In genomic region chr2:32852156-32852555, GRCm38 (mm10) we compare ENCODE assay signal across 8 mouse cellular contexts. TPM values are rescaled to one million over a fixed set of nuclear protein-coding genes. Genes with fewer than 3 reads are reported as not detected.
DNase-seq lines count a peak whose midpoint lies in the region; ATAC-seq and TF ChIP-seq lines count a peak whose summit lies in the region.

No protein-coding gene starts in this region.

- 0 out of 2 replicates have a peak overlapping the region, but pooled peaks have one; percentile 20 for H3K4me2 ChIP-seq in embryonic facial prominence, embryonic 14.5 days (ENCODE audit: low read depth, low read length)
- H3K4me2 ChIP-seq in intestine, embryonic 15.5 days (replicated peaks): peak overlapping the region; percentile 44
- H3K4me2 ChIP-seq in midbrain, postnatal 0 days (ENCODE audit: low read depth, low read length, poor library complexity, severe bottlenecking): peak overlapping the region; percentile 52

- peaks cover 14% of the 10 kb centered on the region for H3K27me3 ChIP-seq in E14TG2a.4 (ENCODE audit: insufficient read depth, low read length)
- H3K27me3 ChIP-seq in embryonic facial prominence, embryonic 14.5 days (replicated peaks; ENCODE audit: control insufficient read depth, insufficient read depth, low read length): peaks cover 6% of the 10 kb centered on the region
- 0 out of 2 replicates have a peak, but pooled peaks cover 7% of the 10 kb centered on the region for H3K27me3 ChIP-seq in intestine, embryonic 15.5 days (replicated peaks)
- peaks cover 29% of the 10 kb centered on the region for H3K27me3 ChIP-seq in limb, embryonic 10.5 days (ENCODE audit: low read depth, poor library complexity, severe bottlenecking)
- no peaks in the 10 kb centered on the region for H3K27me3 ChIP-seq in midbrain, postnatal 0 days (ENCODE audit: insufficient read depth, low read length)

- peak; percentile 34 for TF ChIP-seq CTCF in E14TG2a.4 (conservative IDR thresholded peaks at IDR 0.05; ENCODE audit: low read length)
- TF ChIP-seq CTCF in midbrain, postnatal 0 days (IDR thresholded peaks at IDR 0.05): peak; percentile 79

- peak overlapping the region; percentile 53 for H3K4me3 ChIP-seq in E14TG2a.4 (replicated peaks; ENCODE audit: low read length)
- no peak overlapping the region for H3K4me3 ChIP-seq in embryonic facial prominence, embryonic 14.5 days (ENCODE audit: low read depth, low read length)
- H3K4me3 ChIP-seq in intestine, embryonic 15.5 days (replicated peaks): no peak overlapping the region
- peak overlapping the region; percentile 26; the same call in 1 of the 2 replicates for H3K4me3 ChIP-seq in limb, embryonic 10.5 days
- peak overlapping the region; percentile 19; the same call in 1 of the 2 replicates for H3K4me3 ChIP-seq in midbrain, postnatal 0 days (ENCODE audit: low read depth, low read length)

- peak; percentile 38 for ATAC-seq in embryonic facial prominence, embryonic 14.5 days (ENCODE audit: low read depth)
- peak; percentile 61 for ATAC-seq in intestine, embryonic 15.5 days
- ATAC-seq in midbrain, postnatal 0 days (ENCODE audit: low FRiP score): peak; percentile 58; the same call in 1 of the 2 replicates
- ATAC-seq in monocyte, adult 5-6 weeks (replicated peaks; ENCODE audit: insufficient number of reproducible peaks, low FRiP score, low TSS enrichment, poor library complexity, severe bottlenecking): no peak

- no peak overlapping the region for H3K27ac ChIP-seq in embryonic facial prominence, embryonic 14.5 days (replicated peaks; ENCODE audit: low read depth, low read length)
- H3K27ac ChIP-seq in intestine, embryonic 15.5 days: no peak overlapping the region
- no peak overlapping the region for H3K27ac ChIP-seq in limb, embryonic 10.5 days
- no peak overlapping the region for H3K27ac ChIP-seq in midbrain, postnatal 0 days (ENCODE audit: low read depth, low read length)

- no peak overlapping the region for H3K9ac ChIP-seq in embryonic facial prominence, embryonic 14.5 days (ENCODE audit: low read depth, low read length)
- no peak overlapping the region for H3K9ac ChIP-seq in intestine, embryonic 15.5 days
- H3K9ac ChIP-seq in midbrain, postnatal 0 days (replicated peaks; ENCODE audit: low read length, poor library complexity, severe bottlenecking): no peak overlapping the region

- H3K4me1 ChIP-seq in E14TG2a.4 (replicated peaks; ENCODE audit: low read depth, low read length): peaks cover 45% of the 10 kb centered on the region
- 0 out of 2 replicates have a peak, but pooled peaks cover 2% of the 10 kb centered on the region for H3K4me1 ChIP-seq in embryonic facial prominence, embryonic 14.5 days (ENCODE audit: control insufficient read depth, insufficient read depth, low read length)
- no peaks in the 10 kb centered on the region for H3K4me1 ChIP-seq in intestine, embryonic 15.5 days (replicated peaks)
- H3K4me1 ChIP-seq in limb, embryonic 10.5 days: peaks cover 15% of the 10 kb centered on the region
- no peaks in the 10 kb centered on the region for H3K4me1 ChIP-seq in midbrain, postnatal 0 days (ENCODE audit: insufficient read depth, low read length)

- peaks cover 8% of the 10 kb centered on the region for H3K36me3 ChIP-seq in E14TG2a.4 (ENCODE audit: insufficient read depth, low read length)
- H3K36me3 ChIP-seq in embryonic facial prominence, embryonic 14.5 days (ENCODE audit: control insufficient read depth, insufficient read depth, low read length): no peaks in the 10 kb centered on the region
- H3K36me3 ChIP-seq in intestine, embryonic 15.5 days: no peaks in the 10 kb centered on the region
- H3K36me3 ChIP-seq in limb, embryonic 10.5 days: no peaks in the 10 kb centered on the region
- H3K36me3 ChIP-seq in midbrain, postnatal 0 days (ENCODE audit: insufficient read depth, low read length): no peaks in the 10 kb centered on the region

- WGBS in embryonic facial prominence, embryonic 14.5 days: 1% methylated on average over 19 of the region's 20 CpGs
- WGBS in intestine, embryonic 15.5 days: 1% methylated on average over 20 of the region's 20 CpGs
- 3% methylated on average over 20 of the region's 20 CpGs for WGBS in limb, embryonic 10.5 days
- 2% methylated on average over 20 of the region's 20 CpGs for WGBS in midbrain, postnatal 0 days

- peak; percentile 33 for DNase-seq in T-cell, adult 2 months (ENCODE audit: low spot score)
- peak; percentile 74 for DNase-seq in embryonic facial prominence, embryonic 14.5 days (ENCODE audit: low spot score)
- DNase-seq in limb, embryonic 10.5 days (ENCODE audit: low spot score): peak; percentile 64
- peak; percentile 85 for DNase-seq in midbrain, postnatal 0 days (ENCODE audit: low spot score)
- DNase-seq in thymus, adult 18-20 months: peak; percentile 29 to 33

- H3K9me3 ChIP-seq in E14TG2a.4 (ENCODE audit: low read length): no peaks in the 10 kb centered on the region
- no peaks in the 10 kb centered on the region for H3K9me3 ChIP-seq in embryonic facial prominence, embryonic 14.5 days (ENCODE audit: control insufficient read depth, low read length)
- H3K9me3 ChIP-seq in intestine, embryonic 15.5 days: no peaks in the 10 kb centered on the region
- H3K9me3 ChIP-seq in limb, embryonic 10.5 days (replicated peaks): no peaks in the 10 kb centered on the region
- H3K9me3 ChIP-seq in midbrain, postnatal 0 days (ENCODE audit: low read length): no peaks in the 10 kb centered on the region

RNA-seq across cellular contexts. Expression of gene Stxbp1, which starts 5.1 kb away (rescaled TPM):
- 26.8 and 29.7 TPM in 2 replicates for polyA plus RNA-seq in embryonic facial prominence, embryonic 14.5 days (2014; fragmentation: Nextera tagmentation; extraction: Ambion mirVana)
- 21.2 and 22.1 TPM in 2 replicates for polyA plus RNA-seq in intestine, embryonic 15.5 days (2015; fragmentation: Nextera tagmentation; extraction: Ambion mirVana)
- 10.9 and 12.9 TPM in 2 replicates for polyA plus RNA-seq in limb, embryonic 10.5 days (2016; fragmentation: Nextera tagmentation; extraction: Ambion mirVana)
- 185 and 264 TPM in 2 replicates for total RNA-seq in midbrain, postnatal 0 days (2014; rRNA removed)
- 424 and 430 TPM in 2 replicates for polyA plus RNA-seq in midbrain, postnatal 0 days (2015; fragmentation: Nextera tagmentation; extraction: Ambion mirVana)
- total RNA-seq in monocyte, adult 5-6 weeks (2017): 0.43 to 1.2 TPM (median 1.1 TPM) in 3 replicates

RNA-seq across cellular contexts. Expression of gene Fam129b, which starts 23.8 kb away (rescaled TPM):
- 38.4 and 39.0 TPM in 2 replicates for polyA plus RNA-seq in embryonic facial prominence, embryonic 14.5 days (2014; fragmentation: Nextera tagmentation; extraction: Ambion mirVana)
- polyA plus RNA-seq in intestine, embryonic 15.5 days (2015; fragmentation: Nextera tagmentation; extraction: Ambion mirVana): 40.4 and 42.2 TPM in 2 replicates
- 40.9 and 47.9 TPM in 2 replicates for polyA plus RNA-seq in limb, embryonic 10.5 days (2016; fragmentation: Nextera tagmentation; extraction: Ambion mirVana)
- total RNA-seq in midbrain, postnatal 0 days (2014; rRNA removed): 39.5 and 40.9 TPM in 2 replicates
- polyA plus RNA-seq in midbrain, postnatal 0 days (2015; fragmentation: Nextera tagmentation; extraction: Ambion mirVana): 17.7 and 18.1 TPM in 2 replicates
- total RNA-seq in monocyte, adult 5-6 weeks (2017): 12.9 to 14.8 TPM (median 14.4 TPM) in 3 replicates

Comparison
In these comparisons a context has a peak if more than half of its experiments do, and no peak if none do; other contexts are left out.
1. H3K4me3 ChIP-seq: peak in E14TG2a.4 (single experiment), limb, embryonic 10.5 days (single experiment) and midbrain, postnatal 0 days (single experiment); none in embryonic facial prominence, embryonic 14.5 days (single experiment) and intestine, embryonic 15.5 days (single experiment).
2. DNase-seq: peak in every context shown above with its lines; median percentile 85 in midbrain, postnatal 0 days; 74 in embryonic facial prominence, embryonic 14.5 days; 64 in limb, embryonic 10.5 days; 33 in T-cell, adult 2 months; 31 in thymus, adult 18-20 months.
3. RNA of gene Stxbp1, which starts 5.1 kb away (polyA plus RNA-seq): 424 to 430 TPM in midbrain, postnatal 0 days; 26.8 to 29.7 TPM in embryonic facial prominence, embryonic 14.5 days, 21.2 to 22.1 TPM in intestine, embryonic 15.5 days and 10.9 to 12.9 TPM in limb, embryonic 10.5 days; every median in the first group is over 10 times any median in the second.
4. Peak in every context shown above with its lines, with median percentiles within 50 percentile points of each other: H3K4me2 ChIP-seq.